Mouse (Mus musculus) intestine, postnatal 0 days (tissue): ENCODE measurements at regions not wholly inside any gene's neighbourhood (a gene's known extent, or its start where the extent isn't known, plus 50 kb on each side); places are given as distances from the start of the nearest gene placed in this dataset.

Experiments used
- ATAC-seq: fragments of 200-750 bp; cut with Nextera tagmentation; 2 replicates; pipeline ENCODE4 v1.8.0; 2017; ENCODE audit warnings: mild to moderate bottlenecking, moderate TSS enrichment, moderate library complexity
- H3K27ac ChIP-seq: fragments of 300-500 bp; sonication (generic); 2 replicates; pipeline ENCODE4 v1.5.1; 2014; ENCODE audit warnings: mild to moderate bottlenecking, low read depth, low read length, moderate library complexity
- H3K27me3 ChIP-seq: fragments of 300-500 bp; sonication (generic); replicated peaks from 2 replicates; pipeline ENCODE4 v1.6.1; 2014; ENCODE audit warnings: low read length, mixed read lengths; ENCODE audit not compliant: control insufficient read depth, insufficient read depth
- H3K36me3 ChIP-seq: fragments of 300-500 bp; sonication (generic); 2 replicates; pipeline ENCODE4 v1.6.1; 2014; ENCODE audit warnings: mild to moderate bottlenecking, moderate library complexity; ENCODE audit not compliant: control insufficient read depth, insufficient read depth
- H3K4me1 ChIP-seq: fragments of 300-500 bp; sonication (generic); replicated peaks from 2 replicates; pipeline ENCODE4 v1.6.1; 2014; ENCODE audit warnings: antibody characterized with exemption, low read length, mixed read lengths; ENCODE audit not compliant: control insufficient read depth, insufficient read depth
- H3K4me2 ChIP-seq: fragments of 300-500 bp; sonication (generic); replicated peaks from 2 replicates; pipeline ENCODE4 v1.6.1; 2014; ENCODE audit warnings: low read depth, mild to moderate bottlenecking, moderate library complexity
- H3K4me3 ChIP-seq: fragments of 300-500 bp; sonication (generic); 2 replicates; pipeline ENCODE4 v1.5.1; 2014; ENCODE audit warnings: low read depth, low read length
- H3K9ac ChIP-seq: fragments of 300-500 bp; sonication (generic); 2 replicates; pipeline ENCODE4 v1.6.1; 2014; ENCODE audit warnings: mild to moderate bottlenecking, low read depth, low read length
- H3K9me3 ChIP-seq: fragments of 300-500 bp; sonication (generic); 2 replicates; pipeline ENCODE4 v1.6.1; 2016; ENCODE audit warnings: mixed run types; ENCODE audit not compliant: control insufficient read depth
- CTCF ChIP-seq: sonication (generic); IDR thresholded peaks from 2 replicates; pipeline ENCODE4 v1.5.1; 2016; ENCODE audit warnings: low read depth, mild to moderate bottlenecking, control low read depth, antibody characterized with exemption, moderate library complexity
- WGBS: fragments of 180-500 bp; shearing (Covaris S2); extraction: QIAGEN DNeasy Blood & Tissue Kit; methylation state at CpG from one replicate; pipeline ENCODE4 v1.1.7; 2014; 5-methylcytosine and 5-hydroxymethylcytosine counted together

DNA sequence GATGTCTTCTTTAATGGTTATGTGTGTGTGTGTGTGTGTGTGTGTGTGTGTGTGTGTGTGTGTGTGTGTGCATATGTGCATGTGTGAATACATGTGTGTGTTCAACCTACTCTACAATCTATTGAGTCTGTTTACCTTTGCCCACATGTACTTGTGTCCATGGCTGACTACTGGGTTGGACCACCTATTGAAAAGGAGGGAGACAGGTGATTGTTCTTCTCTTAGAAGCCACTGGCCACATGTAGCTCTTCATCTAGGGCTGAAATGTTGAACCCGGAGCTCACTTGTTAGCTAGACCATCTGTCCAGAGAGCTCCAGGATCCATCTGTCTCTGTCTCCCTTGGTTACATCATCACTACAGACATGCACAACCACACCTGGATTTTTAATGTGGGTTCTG, 141.8 kb upstream of the Jade1 start:
- 88% methylated on average over 1 of the region's 1 CpGs for WGBS
- no peaks in the 10 kb centered on the region; the same call in 1 of the 2 replicates for H3K9me3 ChIP-seq
- H3K9ac ChIP-seq: no peak overlapping the region
- no peak overlapping the region for H3K27ac ChIP-seq
- H3K4me2 ChIP-seq: no peak overlapping the region
- no peak overlapping the region for H3K4me3 ChIP-seq
- no peaks in the 10 kb centered on the region for H3K4me1 ChIP-seq
- no peak for TF ChIP-seq CTCF
- H3K36me3 ChIP-seq: no peaks in the 10 kb centered on the region
- no peak for ATAC-seq
- no peaks in the 10 kb centered on the region for H3K27me3 ChIP-seq

DNA sequence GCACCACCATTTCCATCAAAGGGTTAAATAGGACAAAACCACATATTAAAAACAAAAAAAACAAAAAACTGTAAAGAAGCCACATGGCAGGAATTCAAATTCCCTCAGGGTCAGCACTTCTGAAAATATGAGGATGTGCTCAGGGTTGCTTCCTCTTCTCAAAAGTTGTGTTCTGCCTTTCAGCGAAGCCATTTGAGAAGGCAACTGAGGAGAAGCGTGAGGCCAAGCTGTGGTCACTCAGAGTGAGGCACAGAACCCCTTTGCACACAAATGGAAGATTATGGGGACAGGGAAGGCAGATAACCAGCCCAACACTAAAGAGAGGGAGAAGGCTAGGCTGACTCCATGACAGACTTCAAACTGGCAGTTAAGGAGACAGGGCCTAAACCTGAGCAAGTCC, 142.8 kb upstream of the Jade1 start:
- Histone ChIP-seq H3K27ac (no peak overlapping the region), H3K4me3 (no peak overlapping the region), H3K9ac (no peak overlapping the region), H3K4me1 (no peaks in the 10 kb centered on the region), H3K27me3 (no peaks in the 10 kb centered on the region), H3K9me3 (no peaks in the 10 kb centered on the region; the same call in 1 of the 2 replicates), H3K36me3 (no peaks in the 10 kb centered on the region), H3K4me2 (no peak overlapping the region)
- WGBS: 66% methylated on average over 2 of the region's 2 CpGs
- ATAC-seq: no peak
- TF ChIP-seq CTCF: no peak

- no peak overlapping the region for H3K27ac ChIP-seq
These were observed 146.5 kb upstream of the Jade1 start for GRCm38 (mm10) chr3:41408821-41409737.

DNA sequence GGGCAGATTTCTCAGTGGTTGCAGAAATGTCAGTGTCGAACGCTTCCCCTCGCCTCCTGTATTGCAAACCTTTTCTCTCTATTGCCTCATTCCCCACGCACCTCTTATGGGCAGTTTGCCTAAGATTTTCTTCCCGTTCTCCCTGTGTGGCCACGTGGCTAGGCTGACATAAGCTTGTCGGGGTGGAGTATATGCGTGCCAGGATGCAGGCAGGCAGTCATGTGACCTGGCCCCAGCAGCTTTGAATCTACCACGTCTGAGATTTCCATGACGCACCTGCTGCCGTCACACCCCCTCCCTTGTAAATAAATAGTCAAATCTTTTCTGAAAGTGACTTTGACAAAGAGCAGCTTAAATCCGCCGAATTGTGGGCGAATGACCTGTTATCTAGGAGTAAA, 147.1 kb upstream of the Jade1 start:
- Histone ChIP-seq H3K9me3 (no peaks in the 10 kb centered on the region; the same call in 1 of the 2 replicates), H3K9ac (peak overlapping the region; percentile 26; the same call in 1 of the 2 replicates), H3K4me2 (peak overlapping the region; percentile 62), H3K27me3 (no peaks in the 10 kb centered on the region), H3K4me3 (peak overlapping the region; percentile 29), H3K27ac (no peak overlapping the region), H3K4me1 (no peaks in the 10 kb centered on the region), H3K36me3 (no peaks in the 10 kb centered on the region)
- 5% methylated on average over 14 of the region's 14 CpGs for WGBS
- TF ChIP-seq CTCF: no peak
- ATAC-seq: peak; percentile 91

More at GRCm38 (mm10) chr3:41408821-41409737, 146.5 kb upstream of the Jade1 start:
- TF ChIP-seq CTCF: peak; percentile 47
- no peaks in the 10 kb centered on the region for H3K4me1 ChIP-seq
- no peaks in the 10 kb centered on the region for H3K36me3 ChIP-seq
- peak; percentile 48 for ATAC-seq
- H3K9ac ChIP-seq: peak overlapping the region; percentile 26
- H3K4me3 ChIP-seq: peak overlapping the region; percentile 29
- no peaks in the 10 kb centered on the region for H3K27me3 ChIP-seq
- H3K9me3 ChIP-seq: no peaks in the 10 kb centered on the region; the same call in 1 of the 2 replicates
- 11% methylated on average over 15 of the region's 15 CpGs for WGBS
- H3K4me2 ChIP-seq: peak overlapping the region; percentile 62

- TF ChIP-seq CTCF: no peak
- Histone ChIP-seq H3K4me1 (no peaks in the 10 kb centered on the region), H3K9me3 (no peaks in the 10 kb centered on the region; the same call in 1 of the 2 replicates), H3K27ac (no peak overlapping the region), H3K9ac (no peak overlapping the region), H3K4me3 (no peak overlapping the region), H3K27me3 (no peaks in the 10 kb centered on the region), H3K36me3 (no peaks in the 10 kb centered on the region), H3K4me2 (peak overlapping the region; percentile 62)
- WGBS: 86% methylated on average over 9 of the region's 9 CpGs
- ATAC-seq: no peak
These were observed 147.5 kb upstream of the Jade1 start for GRCm38 (mm10) chr3:41407988-41408387.

DNA sequence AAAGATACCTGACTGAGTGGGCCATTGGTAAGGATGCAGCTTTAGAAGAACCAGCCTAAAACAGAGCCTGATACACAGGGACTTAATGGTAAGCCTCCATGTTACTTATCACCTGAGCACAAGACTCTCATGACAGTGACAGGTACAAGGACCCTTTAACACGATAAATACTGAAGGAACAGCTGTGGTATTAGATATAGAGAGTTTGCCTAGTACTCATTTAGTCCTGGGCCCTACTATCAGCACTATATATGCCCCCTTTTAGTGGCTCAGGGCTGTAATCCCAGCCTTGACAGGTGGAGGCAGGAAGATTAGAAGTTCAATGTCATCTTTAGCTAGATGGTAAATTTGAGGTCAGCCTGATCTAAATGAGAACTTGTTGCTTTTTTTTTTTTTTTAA, 148.0 kb upstream of the Jade1 start:
- Histone ChIP-seq H3K4me2 (no peak overlapping the region), H3K36me3 (no peaks in the 10 kb centered on the region), H3K4me1 (no peaks in the 10 kb centered on the region), H3K27me3 (no peaks in the 10 kb centered on the region), H3K27ac (no peak overlapping the region), H3K4me3 (no peak overlapping the region), H3K9ac (no peak overlapping the region), H3K9me3 (no peaks in the 10 kb centered on the region; the same call in 1 of the 2 replicates)
- WGBS: 75% methylated on average over 1 of the region's 1 CpGs
- no peak for TF ChIP-seq CTCF
- no peak for ATAC-seq
